Mouse (Mus musculus) mature B cell (primary cell): ENCODE measurements around the gene Rbms3.

Experiments used
- in situ Hi-C: fragments of 300-500 bp; cut with MboI; formaldehyde crosslinking; loops from 2 replicates; pipeline ENCODE4 v1.14.3; 2019

Gene Rbms3

DNA sequence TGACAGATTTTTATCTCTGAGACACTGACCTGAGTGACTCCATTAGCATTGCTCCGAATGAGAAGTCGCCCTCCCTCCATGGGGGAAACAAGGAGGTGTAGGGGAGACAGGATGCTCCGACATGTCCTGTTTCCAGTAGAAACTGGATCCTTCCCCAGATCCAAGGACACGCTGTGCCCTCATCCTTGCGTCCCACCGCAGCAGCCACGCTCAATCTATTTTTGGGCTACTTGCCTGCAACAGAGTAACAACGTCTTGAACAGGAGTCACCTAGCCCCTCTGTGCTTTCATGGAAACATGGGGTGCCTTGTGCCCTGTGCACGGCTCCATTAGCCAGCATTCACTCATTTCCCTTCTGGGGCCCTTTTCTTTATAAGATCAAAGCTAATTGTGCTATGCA is at the start of gene Rbms3:
Gene Rbms3 (minus strand): TSS at position 143 of the 400 bp plus-strand sequence.
- in situ Hi-C loops, result no loop called here

DNA sequence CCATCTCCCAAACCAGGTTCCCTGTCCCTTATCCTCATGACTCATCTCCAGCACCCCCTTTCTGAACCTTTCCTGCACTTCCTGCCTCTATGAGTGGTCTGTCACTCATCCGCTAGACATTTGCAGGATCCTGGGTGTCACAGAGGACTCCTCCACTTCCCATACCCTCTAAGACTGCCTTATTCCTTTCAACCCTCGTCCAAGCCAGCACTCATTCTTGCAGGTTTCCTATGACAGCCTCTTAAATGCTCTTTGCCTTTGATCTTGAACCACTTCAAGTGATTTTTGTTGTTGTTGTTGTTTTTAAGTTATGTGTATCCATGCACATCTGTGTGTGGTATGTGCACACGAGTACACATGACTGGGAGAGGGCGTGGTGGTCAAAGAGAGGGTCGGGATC is 43.6 kb upstream of the Rbms3 start:
- in situ Hi-C loops, result no loop called here

DNA sequence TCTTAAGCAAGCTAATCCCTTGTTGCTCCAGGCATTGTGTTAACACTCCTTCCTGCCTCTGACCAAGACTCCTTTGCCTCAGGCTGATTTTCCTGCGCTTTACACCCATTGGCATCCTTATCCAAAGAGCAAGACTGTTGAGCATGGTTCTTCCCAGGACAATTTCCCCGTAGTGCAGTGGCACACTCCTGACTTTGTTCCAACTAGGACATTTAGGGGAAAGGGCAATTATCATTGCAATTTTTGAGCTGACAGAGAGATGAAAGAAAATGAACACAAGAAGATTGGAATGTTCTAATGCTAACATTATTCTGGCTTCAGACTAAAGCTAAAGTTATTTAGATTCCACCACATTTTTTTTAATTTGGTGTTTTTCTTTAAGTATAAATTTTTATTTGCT is 24.9 kb upstream of the Rbms3 start:
- in situ Hi-C loops, result no loop called here

DNA sequence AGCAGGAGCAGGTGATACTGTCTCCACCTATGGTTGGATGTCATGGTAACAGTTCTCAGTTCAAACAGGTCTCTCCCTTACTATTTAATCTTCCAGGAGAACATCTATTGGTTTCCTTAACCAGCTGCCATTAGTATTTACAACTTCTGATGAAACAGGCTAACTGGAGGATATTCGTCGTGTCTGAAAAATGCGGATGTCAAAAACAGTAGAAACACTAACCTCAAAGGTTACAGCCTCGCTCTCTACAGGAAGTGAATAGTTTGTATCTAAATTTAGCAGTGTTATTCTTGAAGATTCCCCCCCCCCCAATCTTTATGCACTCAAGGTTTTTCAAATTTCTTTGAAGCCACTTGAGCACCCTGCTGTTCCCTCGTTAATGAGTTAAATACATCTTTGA is 23.9 kb upstream of the Rbms3 start:
- in situ Hi-C loops, result no loop called here

DNA sequence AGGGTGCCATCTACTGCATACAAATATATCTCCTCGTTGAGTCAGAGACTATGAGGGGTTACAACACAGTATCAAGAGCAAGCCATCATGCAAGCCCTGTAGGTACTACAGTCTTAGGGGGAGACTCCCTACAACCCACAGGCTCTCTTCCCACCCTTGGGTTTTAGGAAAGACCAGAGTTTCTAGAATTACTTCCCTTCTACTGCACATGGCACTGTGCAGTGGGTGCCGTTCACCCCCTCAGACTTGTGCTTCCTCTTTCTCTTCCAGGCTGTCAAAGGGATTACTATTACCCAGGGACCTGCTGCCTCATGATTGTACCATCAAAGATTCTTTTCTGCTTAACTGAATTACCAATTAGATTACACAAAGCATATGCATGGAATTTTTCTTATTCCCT is 16.4 kb upstream of the Rbms3 start:
- in situ Hi-C loops, result no loop called here

DNA sequence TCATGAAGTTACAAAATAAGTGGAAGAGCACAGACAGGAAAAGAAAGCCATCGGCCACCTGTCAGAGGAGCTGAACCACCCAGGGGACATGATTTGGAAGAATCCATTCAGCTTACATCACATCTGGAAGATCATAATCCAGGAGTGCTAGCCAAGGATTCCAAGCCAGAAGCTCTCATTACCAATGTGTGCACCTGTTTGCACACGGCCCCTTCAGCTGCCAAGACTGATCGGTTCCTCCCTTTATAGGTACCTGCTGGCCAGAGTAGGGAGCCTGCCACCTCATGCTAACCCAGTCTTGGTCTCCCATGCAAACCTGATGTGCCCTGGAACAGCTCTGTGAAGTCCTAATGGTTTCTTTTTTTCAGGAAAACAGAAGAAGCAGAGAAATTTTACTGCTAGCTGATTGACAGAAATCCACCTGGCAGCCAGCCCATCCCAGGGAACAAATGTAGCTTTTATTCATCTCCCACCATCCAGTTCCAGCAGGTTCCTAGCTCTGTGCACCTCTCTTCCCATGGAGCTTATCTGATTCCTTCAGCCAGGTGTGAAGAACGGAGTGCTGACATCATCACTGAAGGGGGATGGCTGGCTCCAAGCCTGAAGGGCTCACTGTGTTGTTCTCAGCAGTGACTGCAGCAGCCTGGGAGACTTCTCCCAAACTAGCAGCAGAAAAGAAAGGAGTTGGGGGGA is 11.5 kb upstream of the Rbms3 start:
- in situ Hi-C loops, result no loop called here

DNA sequence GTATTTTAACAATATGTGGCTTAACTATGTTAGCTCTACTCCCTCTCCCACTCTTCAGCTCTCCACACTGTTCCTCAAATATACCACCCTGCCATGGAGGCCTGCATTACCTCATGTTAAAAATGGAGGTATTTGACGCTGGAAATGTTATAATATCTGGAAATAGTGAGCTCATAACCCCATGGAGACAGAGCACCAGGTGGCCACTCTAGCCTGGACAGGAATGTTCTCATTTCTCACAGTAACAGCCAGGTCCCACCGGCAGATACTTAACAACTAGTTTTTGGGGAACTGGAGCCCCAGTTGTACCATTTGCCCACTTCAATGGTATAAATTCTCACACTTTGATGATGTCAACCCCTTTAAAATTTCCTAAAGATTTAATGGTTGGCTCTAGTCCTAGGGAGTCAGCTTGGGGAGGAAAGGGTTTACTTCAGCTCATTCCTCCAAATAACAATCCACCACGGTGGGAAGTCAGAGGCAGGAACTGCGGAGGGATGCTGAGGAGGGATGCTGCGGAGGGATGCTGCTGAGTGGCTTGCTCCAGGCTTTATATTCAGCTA is 9.0 kb upstream of the Rbms3 start:
- in situ Hi-C loops, result no loop called here

DNA sequence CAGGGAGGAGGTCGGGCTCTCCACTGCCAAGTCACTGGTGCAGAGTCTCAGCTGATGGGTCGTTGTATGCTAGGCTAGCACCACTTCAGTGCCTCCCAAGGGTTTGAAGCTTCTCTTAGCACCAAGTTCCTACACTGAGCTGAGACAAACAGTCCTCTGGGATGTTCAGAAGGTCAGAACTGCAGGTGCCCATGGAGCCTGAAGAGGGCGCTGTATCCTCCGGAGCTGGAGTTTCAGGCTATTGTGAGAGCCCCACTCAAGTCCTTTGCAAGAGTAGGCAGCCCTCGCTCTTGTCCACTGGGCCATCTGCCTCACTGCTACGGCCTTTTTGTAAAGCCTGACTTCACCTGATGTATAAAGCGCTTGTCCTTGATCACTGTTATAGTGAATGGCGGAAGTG is 6.8 kb upstream of the Rbms3 start:
- in situ Hi-C loops, result no loop called here

DNA sequence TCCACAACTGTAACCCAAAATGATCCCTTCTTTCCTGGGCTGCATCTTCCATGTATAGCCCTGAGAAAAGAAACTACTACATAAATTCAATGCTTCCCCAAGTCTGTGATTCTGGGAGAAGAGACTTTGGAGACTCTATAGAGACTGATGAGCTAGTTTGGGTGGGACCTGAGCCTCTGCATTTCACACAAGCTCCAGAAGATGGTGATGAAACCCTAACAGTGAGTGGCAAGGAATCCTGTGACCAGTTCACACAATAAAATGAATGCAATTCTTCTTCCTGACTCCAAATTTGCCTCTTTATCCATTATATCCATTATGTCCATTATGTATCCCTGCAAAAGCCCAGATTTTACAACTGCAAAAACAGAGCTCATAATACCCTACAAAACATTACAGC is 2.5 kb downstream of the Rbms3 start:
- in situ Hi-C loops, result no loop called here

DNA sequence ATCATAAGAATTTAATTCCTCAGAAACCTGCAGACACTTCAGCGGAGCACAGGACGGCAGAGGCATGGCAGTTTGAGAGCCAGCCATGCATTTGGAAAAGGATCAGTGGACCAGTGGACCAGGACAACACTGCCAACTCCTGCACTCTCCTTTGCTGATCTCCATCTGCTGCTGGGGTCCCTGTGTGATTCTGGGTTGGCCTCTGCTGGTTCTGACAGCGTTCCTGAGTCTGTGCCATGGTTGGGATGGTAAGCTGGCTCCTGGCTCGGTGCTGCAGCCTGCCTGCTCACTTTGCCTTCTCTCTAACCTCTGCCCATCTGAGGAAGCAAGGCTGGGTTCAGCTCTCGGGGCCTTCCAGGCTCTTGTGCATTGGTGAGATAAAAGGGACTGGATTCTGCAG is 28.9 kb downstream of the Rbms3 start:
- in situ Hi-C loops, result no loop called here

DNA sequence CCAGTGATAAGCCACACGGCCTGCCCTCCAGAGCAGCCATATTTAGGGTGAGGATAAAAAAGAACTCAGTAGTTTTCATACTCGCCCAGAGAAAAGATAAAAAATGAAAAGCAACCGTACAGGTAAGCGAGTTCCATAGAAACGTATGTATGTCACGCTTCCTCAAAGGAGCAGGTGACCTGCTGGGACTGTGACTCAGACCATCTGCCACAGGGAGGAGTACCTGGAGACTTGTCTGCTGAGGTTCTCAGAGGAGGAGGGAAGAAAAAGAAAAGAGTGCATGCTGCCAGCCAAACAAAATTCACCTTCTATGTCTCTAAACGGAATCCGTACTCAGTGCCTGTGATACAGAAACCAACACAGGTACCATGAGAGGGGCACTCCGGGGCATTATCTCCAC is 30.4 kb downstream of the Rbms3 start:
- in situ Hi-C loops, result no loop called here

DNA sequence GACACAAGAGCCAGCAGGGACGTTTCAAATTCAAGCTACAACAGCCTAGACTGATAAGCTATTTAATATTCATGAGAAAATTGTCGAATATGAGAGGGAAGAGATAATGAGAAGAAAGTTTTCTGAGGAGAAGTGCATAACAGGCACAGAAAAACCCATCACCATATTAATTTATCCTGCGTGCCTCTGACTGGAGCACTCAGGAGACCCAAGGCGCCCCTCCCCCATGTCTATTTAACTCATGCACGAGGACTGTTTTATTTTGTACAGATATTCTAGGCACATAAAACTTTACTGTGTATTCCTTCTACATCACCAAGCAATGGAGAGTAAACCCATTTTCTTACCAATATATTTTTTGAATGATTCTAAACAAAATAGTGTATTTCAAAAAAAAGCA is 33.6 kb downstream of the Rbms3 start:
- in situ Hi-C loops, result no loop called here

DNA sequence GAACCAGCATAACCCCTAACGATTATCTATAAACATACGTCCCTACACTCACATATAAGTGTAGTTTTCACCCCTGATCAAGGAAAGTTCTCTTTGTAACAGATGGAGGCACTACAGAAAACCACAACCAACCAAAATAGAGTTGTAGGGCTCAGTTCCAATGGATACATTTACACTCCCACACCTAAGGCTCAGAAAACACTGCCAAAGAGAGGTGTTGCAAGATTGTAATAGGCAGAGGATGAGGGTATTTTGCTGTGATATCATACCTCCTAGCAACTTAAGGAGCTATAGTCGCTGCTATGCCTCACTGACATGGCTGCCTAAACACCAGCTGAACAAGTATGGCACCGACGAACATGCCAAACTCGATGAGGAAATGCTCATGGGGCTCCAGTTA is 44.4 kb downstream of the Rbms3 start:
- in situ Hi-C loops, result no loop called here

DNA sequence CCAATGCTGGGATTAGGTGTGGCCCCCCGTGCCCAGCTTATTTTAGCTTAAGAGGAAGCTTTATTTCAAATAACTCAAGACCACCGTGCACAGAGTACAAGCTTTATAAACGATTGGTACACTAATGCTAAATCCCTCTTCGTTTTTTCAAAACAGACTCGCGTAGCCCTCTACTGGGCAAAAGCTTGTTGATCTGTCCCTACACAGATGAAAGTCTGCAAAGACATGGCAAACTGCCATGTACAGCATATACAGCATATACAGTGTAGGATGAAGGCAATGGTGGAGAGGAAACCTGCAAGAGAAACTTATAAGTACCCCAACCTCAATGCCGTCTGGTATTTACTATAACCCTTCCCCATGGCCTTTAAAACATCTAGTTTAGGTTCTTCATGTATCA is 46.1 kb downstream of the Rbms3 start:
- in situ Hi-C loops, result no loop called here

DNA sequence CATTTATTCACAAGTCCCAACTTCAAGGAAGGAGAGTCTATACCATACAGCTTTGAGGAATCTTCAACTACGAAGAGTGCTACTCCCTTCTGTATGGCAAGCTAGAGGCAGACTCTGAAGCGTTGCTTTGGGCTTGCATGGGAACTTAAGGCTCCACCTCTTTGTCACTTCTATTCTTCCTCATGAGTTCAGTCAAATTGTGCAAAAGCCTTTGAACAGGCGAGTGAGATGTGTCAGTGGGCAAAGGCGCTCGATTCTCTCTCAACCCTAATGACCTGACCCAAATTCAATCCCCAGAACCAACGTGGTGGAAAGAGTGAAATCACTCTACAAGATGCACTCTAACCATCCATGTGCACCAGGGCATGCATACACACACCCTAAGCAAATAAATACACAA is 47.1 kb downstream of the Rbms3 start:
- in situ Hi-C loops, result no loop called here

DNA sequence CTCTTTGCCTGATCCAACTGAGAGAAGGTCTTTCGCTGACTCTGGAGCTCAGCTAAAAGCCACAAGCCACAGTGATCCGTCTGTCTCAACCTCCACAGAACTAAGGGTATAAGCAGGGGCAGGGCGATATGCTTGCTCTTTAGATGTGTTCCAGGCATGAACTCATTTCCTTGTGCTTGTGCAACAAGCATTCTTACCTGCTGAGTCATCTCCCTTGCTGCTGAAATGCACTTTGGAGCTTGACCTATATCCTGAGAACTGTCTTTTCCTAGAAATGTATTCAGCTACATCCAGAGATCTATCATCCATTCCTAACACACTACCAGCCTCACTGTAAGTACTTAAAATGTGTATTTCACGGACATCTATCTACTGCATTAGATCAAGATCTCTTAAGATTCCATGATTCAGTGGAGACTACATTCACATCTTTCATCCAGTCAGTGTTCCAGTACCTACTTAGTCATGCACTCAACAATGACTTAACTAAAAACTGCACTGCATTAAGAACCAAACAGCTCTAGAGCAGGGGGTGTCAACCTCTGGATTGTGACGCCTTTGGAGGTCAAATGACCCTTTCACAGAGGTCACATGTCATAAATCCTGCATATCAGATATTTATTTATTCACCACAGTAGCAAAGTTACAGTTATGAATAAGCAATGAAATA is 58.4 kb downstream of the Rbms3 start:
- in situ Hi-C loops, result no loop called here

DNA sequence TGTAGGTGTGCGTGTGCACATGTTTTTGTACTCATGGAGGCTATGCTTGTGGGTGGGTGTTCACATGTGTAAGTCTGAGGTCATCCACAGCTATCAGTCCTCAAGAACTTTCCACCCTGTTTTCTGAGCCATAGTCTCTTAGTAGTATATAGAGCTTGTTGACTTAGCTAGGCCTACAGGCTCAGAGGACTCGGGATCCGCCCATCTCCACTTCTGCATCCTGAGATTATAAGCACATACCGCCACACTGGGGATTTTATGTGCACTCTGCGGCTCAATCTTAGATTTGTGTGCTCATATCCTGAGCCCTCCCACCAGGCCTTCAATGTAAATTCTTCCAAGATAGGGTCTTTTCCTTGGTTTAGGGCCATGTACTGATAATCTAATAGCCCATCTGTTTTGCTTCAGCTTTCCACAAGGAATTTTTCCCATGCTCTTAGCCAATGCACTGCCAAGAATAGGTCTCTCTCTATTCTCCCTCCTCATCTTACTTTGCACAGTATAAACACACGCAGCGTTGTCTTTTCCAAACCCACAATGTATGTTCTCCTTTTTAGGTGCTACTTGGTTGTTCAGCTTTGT is 59.4 kb downstream of the Rbms3 start:
- in situ Hi-C loops, result no loop called here

DNA sequence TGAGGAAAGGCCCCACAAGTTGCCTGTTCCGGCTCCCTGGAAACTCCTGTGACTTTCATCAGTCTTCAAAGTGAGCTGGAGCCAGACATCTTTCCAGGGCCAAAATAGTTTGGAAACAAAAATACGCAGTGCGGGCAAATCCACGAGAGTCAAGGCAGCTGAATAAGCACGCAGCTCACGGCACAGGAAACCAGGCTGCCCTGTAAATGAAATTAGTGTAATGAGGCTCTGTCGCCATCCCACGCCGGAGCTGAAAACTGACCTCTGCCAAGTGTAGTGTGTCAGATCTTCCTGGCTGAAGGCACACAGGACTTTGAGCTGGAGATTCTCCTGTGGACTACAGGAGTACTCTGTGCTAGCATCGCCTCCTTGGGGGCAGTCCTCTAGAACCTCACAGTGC is 63.4 kb downstream of the Rbms3 start:
- in situ Hi-C loops, result no loop called here

DNA sequence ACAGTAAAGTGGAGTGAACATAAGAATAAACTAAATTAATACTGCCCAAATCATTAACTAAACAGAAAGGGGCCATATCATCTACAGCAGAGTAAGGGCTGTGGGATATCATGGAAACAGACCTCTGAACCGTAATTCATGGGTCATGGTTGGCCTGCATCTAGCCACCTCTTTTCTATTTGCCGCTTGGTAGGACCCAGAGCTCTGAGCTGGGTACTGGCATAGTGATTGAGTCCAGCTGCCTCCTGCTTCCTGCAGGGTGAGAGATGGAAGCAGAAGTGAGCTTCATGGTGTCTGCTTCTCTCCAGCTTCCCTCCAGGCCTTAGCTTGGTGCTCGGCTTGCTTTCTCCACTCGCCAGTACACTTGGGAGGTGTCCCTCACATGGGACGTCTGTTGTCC is 71.2 kb downstream of the Rbms3 start:
- in situ Hi-C loops, result no loop called here

DNA sequence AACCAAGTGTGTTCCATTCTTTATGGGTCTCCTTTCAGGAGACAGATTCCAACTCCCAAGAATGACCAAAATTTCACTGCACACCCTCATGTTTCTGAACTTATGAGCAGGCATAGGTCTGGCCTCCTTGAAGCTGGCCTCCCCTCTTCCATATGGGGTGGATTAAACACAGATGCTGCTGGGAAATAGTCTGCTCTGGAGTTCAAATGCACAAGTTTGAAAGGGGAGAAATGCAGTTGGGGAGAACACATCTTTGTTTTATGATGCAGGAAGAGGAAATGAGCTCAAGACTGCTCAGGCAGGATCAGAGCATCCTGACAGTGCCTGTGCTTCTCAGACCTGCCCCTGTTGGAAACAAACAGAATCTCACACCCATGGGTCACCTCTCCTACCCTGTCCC is 75.4 kb downstream of the Rbms3 start:
- in situ Hi-C loops, result no loop called here

DNA sequence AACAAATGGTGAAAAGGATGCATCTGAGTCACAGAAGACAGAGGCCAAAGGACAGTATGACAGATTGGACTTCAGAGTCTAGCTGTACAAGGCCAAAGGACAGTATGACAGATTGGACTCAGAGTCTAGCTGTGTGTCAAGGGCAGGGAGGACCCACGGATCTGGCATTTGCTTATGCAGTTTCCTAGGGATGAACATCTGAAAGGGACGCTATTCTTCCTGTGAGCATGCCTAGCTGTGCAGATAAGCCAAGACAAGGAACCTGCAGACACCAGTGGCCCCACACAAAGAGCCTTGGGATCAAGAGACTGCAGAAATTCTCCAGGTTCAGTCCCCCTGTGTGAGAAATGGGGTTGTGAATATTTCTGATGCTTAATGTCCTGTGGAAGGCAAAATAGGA is 100.4 kb downstream of the Rbms3 start:
- in situ Hi-C loops, result no loop called here

DNA sequence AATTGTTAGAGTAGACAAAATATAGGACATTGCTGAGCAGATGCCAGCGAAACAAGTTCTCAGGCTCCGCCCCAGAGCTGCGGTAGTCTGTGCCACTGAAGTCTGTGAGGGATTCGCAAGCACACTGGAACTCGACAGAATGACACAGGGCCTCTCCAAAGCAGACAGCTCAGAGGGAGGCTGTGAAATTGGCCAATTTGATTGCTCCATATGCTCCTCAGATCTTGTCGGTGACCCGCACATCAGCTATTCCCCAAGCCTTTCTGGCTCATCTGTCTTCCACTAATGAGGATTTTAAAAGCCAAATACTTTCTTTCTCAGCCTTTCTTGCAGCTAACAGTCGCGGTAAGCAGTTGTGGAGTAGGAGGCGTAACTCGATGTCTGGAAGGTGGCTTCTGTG is 120.8 kb downstream of the Rbms3 start:
- in situ Hi-C loops, result no loop called here

DNA sequence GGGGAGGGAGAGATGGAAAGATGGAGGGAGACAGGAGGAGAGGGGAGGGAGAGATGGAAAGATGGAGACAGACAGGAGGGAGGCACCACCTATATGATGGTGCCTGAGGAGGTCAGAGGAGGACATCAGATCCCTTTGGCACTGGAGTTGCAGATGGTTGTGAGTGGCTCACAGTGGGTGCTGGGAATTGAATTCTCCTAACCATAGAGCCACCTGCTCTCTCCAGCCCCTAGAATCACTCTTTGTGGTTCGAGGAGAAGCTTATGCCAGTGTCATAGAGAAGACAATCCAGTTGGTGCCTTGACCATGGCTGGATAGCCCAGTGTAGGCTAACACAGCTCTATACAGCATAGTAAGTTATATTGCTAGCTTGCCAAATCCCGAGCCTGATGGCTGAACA is 137.8 kb downstream of the Rbms3 start:
- in situ Hi-C loops, result no loop called here
